Mouse (Mus musculus): ENCODE measurements around the gene Medag.

Medag gene

GRCm38 (mm10) chr5:149385228-149385961, 26.2 kb upstream of the Medag start:
- no peak for DNase-seq

- no peak for DNase-seq
Measured at GRCm38 (mm10) chr5:149386294-149386850, 25.2 kb upstream of the Medag start.

GRCm38 (mm10) chr5:149388947-149389346, 22.6 kb upstream of the Medag start:
- no peak for DNase-seq

GRCm38 (mm10) chr5:149389548-149390211, 21.9 kb upstream of the Medag start:
- peak; percentile 43 for DNase-seq

GRCm38 (mm10) chr5:149391574-149392375, 19.8 kb upstream of the Medag start:
- DNase-seq: peak; percentile 62

- DNase-seq: no peak
Measured at GRCm38 (mm10) chr5:149392420-149392988, 19.0 kb upstream of the Medag start.

GRCm38 (mm10) chr5:149401446-149401975, 10.0 kb upstream of the Medag start:
- no peak for DNase-seq

GRCm38 (mm10) chr5:149402029-149402428, 9.5 kb upstream of the Medag start:
- no peak for DNase-seq

- no peak for DNase-seq
Measured at GRCm38 (mm10) chr5:149403386-149403785, 8.2 kb upstream of the Medag start.

- no peak for DNase-seq
Measured at GRCm38 (mm10) chr5:149404710-149405109, 6.8 kb upstream of the Medag start.

- DNase-seq: no peak
Measured at GRCm38 (mm10) chr5:149406791-149407276, 4.7 kb upstream of the Medag start.

GRCm38 (mm10) chr5:149409502-149409901, 2.0 kb upstream of the Medag start:
- DNase-seq: no peak

- DNase-seq: no peak
Measured at GRCm38 (mm10) chr5:149412194-149412575, 636 bp downstream of the Medag start.

GRCm38 (mm10) chr5:149412671-149413070, 1.1 kb downstream of the Medag start:
- no peak for DNase-seq

GRCm38 (mm10) chr5:149414369-149415167, 3.0 kb downstream of the Medag start:
- no peak for DNase-seq

GRCm38 (mm10) chr5:149417381-149417780, 5.8 kb downstream of the Medag start:
- DNase-seq: no peak

- DNase-seq: no peak
Measured at GRCm38 (mm10) chr5:149426525-149426924, 15.0 kb downstream of the Medag start.

GRCm38 (mm10) chr5:149427277-149428060, 15.9 kb downstream of the Medag start:
- no peak for DNase-seq

GRCm38 (mm10) chr5:149428347-149428746, 16.8 kb downstream of the Medag start:
- DNase-seq: peak; percentile 79

- DNase-seq: peak; percentile 60
Measured at GRCm38 (mm10) chr5:149428810-149429255, 17.3 kb downstream of the Medag start.

- DNase-seq: no peak
Measured at GRCm38 (mm10) chr5:149429541-149429940, 18.0 kb downstream of the Medag start.

All from embryo, embryonic 11 days (tissue).